Mouse (Mus musculus): ENCODE data around the gene Neurl4.

- TF ChIP-seq CTCF (IDR thresholded peaks at IDR 0.05; ENCODE audit: insufficient read depth, low read length), result no peak
- TF ChIP-seq POLR2A (IDR thresholded peaks at IDR 0.05; ENCODE audit: borderline replicate concordance, extremely low read depth, low read depth, low read length), result no peak
Observed at GRCm38 (mm10) chr11:69884663-69885062, 16.2 kb upstream of the Neurl4 start.
